Mouse (Mus musculus) left cerebral cortex, adult 2 months (tissue): Measurements from ENCODE around the gene Snx7. TPM values are rescaled to one million over a fixed set of nuclear protein-coding genes. Genes with fewer than 3 reads are reported as not detected.
A peak's percentile ranks its signal among the peaks of the same experiment; 100 is the strongest.

Experiments used
- DNase-seq, 2 experiments: peaks; one replicate each; pipeline ENCODE4 v3.0.0; 2021 to 2022; ENCODE audit warnings: low spot score in 2 of 2, mixed read lengths in 1 of 2; ENCODE audit errors: extremely low spot score in 1 of 2
- H3K27ac ChIP-seq: fragments of 200-600 bp; 2 replicates; pipeline ENCODE4 v1.8.1; 2022
- H3K4me3 ChIP-seq: fragments of 200-600 bp; 2 replicates; pipeline ENCODE4 v1.8.1; 2022
- CTCF ChIP-seq: fragments of 200-600 bp; IDR thresholded peaks from 2 replicates; pipeline ENCODE4 v1.8.1; 2022; ENCODE audit warnings: antibody characterized with exemption, mild to moderate bottlenecking, moderate library complexity
- intact Hi-C: fragments of 180-260 bp; cut with DNase I; formaldehyde crosslinking; loops from one replicate; pipeline ENCODE4 v1.15.1; 2025
- long read RNA-seq, 2 experiments: library from polyadenylated mRNA; stranded (forward); transcript quantifications; one replicate each; pipeline ENCODE4 v2.0.0; 2021; ENCODE audit warnings: borderline mapping rate in 2 of 2
- total RNA-seq, 2 experiments: library from RNA; stranded (reverse); gene quantifications; 2 replicates each; pipeline ENCODE4 v1.2.3; 2021

Snx7 gene
- total RNA-seq: 10 to 100 TPM; 16.7 to 20.6 TPM
- long read RNA-seq, experiment 1, transcript Snx7-201 (9 exons, 2,021 nt): major isoform, 14 of 20 reads
- long read RNA-seq, experiment 1, partial matches to known transcripts: 1 of 20 reads
- long read RNA-seq, experiment 1, other reads (novel, unspliced or antisense): 4 of 20 reads
- long read RNA-seq, experiment 2, transcript Snx7-201 (9 exons, 2,021 nt): major isoform, 10 of 12 reads
- long read RNA-seq, experiment 2, partial matches to known transcripts: 1 of 12 reads
- long read RNA-seq, experiment 2, other reads (novel, unspliced or antisense): 0 of 12 reads

- intact Hi-C loops: no loop called here
- TF ChIP-seq CTCF: peak; percentile 15
Measured at GRCm38 (mm10) chr3:117868637-117869323, at the start of gene Snx7. Gene Snx7 (minus strand): TSS chr3:117868936.

GRCm38 (mm10) chr3:117915420-117915819 lies 46.7 kb upstream of the Snx7 start:
- Histone ChIP-seq H3K4me3 (no peak overlapping the region), H3K27ac (no peak overlapping the region)
- DNase-seq: no peak
- no peak for TF ChIP-seq CTCF
- intact Hi-C loops: no loop called here

More at GRCm38 (mm10) chr3:117868637-117869323, at the start of gene Snx7:
- DNase-seq: peak; percentile 89 to 90
- peak within 1 kb of the TSS; percentile 91 for H3K27ac ChIP-seq
- peak within 1 kb of the TSS; percentile 81 for H3K4me3 ChIP-seq

GRCm38 (mm10) chr3:117893736-117894135 lies 25.0 kb upstream of the Snx7 start:
- TF ChIP-seq CTCF: no peak
- Histone ChIP-seq H3K27ac (no peak overlapping the region), H3K4me3 (no peak overlapping the region)
- intact Hi-C loops: no loop called here
- no peak for DNase-seq

- DNase-seq: no peak
- Histone ChIP-seq H3K27ac (no peak overlapping the region), H3K4me3 (no peak overlapping the region)
- intact Hi-C loops: no loop called here
- no peak for TF ChIP-seq CTCF
Measured at GRCm38 (mm10) chr3:117875450-117875849, 6.7 kb upstream of the Snx7 start.

GRCm38 (mm10) chr3:117873209-117873863 lies 4.6 kb upstream of the Snx7 start:
- no peak overlapping the region for H3K27ac ChIP-seq
- intact Hi-C loops: no loop called here
- DNase-seq: no peak
- no peak overlapping the region for H3K4me3 ChIP-seq
- TF ChIP-seq CTCF: no peak

GRCm38 (mm10) chr3:117869324-117869715 lies 584 bp upstream of the Snx7 start:
- intact Hi-C loops: no loop called here
- Histone ChIP-seq H3K27ac (peak overlapping the region; percentile 91), H3K4me3 (peak overlapping the region; percentile 81)
- TF ChIP-seq CTCF: no peak
- no peak for DNase-seq

- DNase-seq: no peak
- peak overlapping the region; percentile 81 for H3K4me3 ChIP-seq
- no peak overlapping the region; the same call in 1 of the 2 replicates for H3K27ac ChIP-seq
- no peak for TF ChIP-seq CTCF
- intact Hi-C loops: no loop called here
Measured at GRCm38 (mm10) chr3:117868091-117868490, 645 bp downstream of the Snx7 start.

- Histone ChIP-seq H3K27ac (peak overlapping the region; percentile 19; the same call in 1 of the 2 replicates), H3K4me3 (peak overlapping the region; percentile 81)
- intact Hi-C loops: no loop called here
- no peak for DNase-seq
- no peak for TF ChIP-seq CTCF
Measured at GRCm38 (mm10) chr3:117866696-117867407, 1.9 kb downstream of the Snx7 start.

GRCm38 (mm10) chr3:117865621-117866020 lies 3.1 kb downstream of the Snx7 start:
- no peak for TF ChIP-seq CTCF
- DNase-seq: no peak
- intact Hi-C loops: no loop called here
- H3K4me3 ChIP-seq: no peak overlapping the region
- H3K27ac ChIP-seq: no peak overlapping the region

GRCm38 (mm10) chr3:117862951-117863350 lies 5.8 kb downstream of the Snx7 start:
- no peak for DNase-seq
- Histone ChIP-seq H3K4me3 (no peak overlapping the region), H3K27ac (no peak overlapping the region)
- intact Hi-C loops: no loop called here
- no peak for TF ChIP-seq CTCF

- no peak for DNase-seq
- H3K27ac ChIP-seq: no peak overlapping the region
- TF ChIP-seq CTCF: no peak
- H3K4me3 ChIP-seq: no peak overlapping the region
- intact Hi-C loops: no loop called here
Measured at GRCm38 (mm10) chr3:117861977-117862434, 6.7 kb downstream of the Snx7 start.
